Mouse (Mus musculus) large intestine, adult 2 months (tissue): ENCODE data around the gene Olfr1143. TPM values are rescaled to one million over a fixed set of nuclear protein-coding genes. Genes with fewer than 3 reads are reported as not detected.

Experiments used
- DNase-seq: peaks from one replicate; pipeline ENCODE4 v3.0.0-alpha.2; 2012; ENCODE audit warnings: low read depth, low spot score
- WGBS: fragments of 180-500 bp; shearing (Covaris S2); methylation state at CpG from one replicate; pipeline ENCODE4 v1.1.7; 2018; 5-methylcytosine and 5-hydroxymethylcytosine counted together
- polyA plus RNA-seq: library from polyadenylated mRNA; depleted of rRNA; stranded (reverse); fragments of >200 nt; gene quantifications from 2 replicates; pipeline ENCODE4 v1.2.3, GENCODE M21; 2012; rRNA removed

Olfr1143 gene
- not detected in 2 replicates for polyA plus RNA-seq

GRCm38 (mm10) chr2:87800292-87800691, at the start of gene Olfr1143:
Olfr1143 (plus strand) TSS chr2:87800592.
- DNase-seq, result no peak

DNA sequence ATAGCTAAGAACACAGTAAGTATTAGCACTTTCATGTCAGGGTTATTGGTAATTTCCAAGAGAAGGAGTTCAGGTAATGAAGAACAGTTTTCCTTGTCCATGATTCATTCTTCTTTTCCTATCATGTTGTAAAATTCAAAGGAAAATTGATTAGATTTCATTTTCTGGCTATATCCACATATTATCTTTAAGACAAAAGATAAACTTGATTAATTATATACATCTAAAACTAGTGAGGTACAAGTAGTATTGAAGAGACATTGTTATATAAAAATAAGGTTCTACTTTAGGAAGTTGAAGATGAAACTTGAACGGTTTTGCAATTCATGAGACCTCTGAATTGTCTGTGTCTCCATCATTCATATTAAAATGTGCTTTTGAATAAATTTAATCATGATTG, 46.5 kb upstream of the Olfr1143 start, which contains the start of gene Olfr1141:
TSS of gene Olfr1141 (minus strand) at position 101 of the 400 bp plus-strand sequence.
- no peak for DNase-seq
- 68% methylated on average over 1 of the region's 1 CpGs for WGBS

- 36% methylated on average over 1 of the region's 1 CpGs for WGBS
Measured at GRCm38 (mm10) chr2:87776143-87776542, 24.2 kb upstream of the Olfr1143 start.

GRCm38 (mm10) chr2:87779183-87779582, 21.2 kb upstream of the Olfr1143 start, which contains the start of gene Olfr152:
Olfr152 (plus strand) TSS chr2:87779483.
- 66% methylated on average over 4 of the region's 4 CpGs for WGBS
- no peak for DNase-seq

More at GRCm38 (mm10) chr2:87776143-87776542, 24.2 kb upstream of the Olfr1143 start:
- DNase-seq, result no peak

DNA sequence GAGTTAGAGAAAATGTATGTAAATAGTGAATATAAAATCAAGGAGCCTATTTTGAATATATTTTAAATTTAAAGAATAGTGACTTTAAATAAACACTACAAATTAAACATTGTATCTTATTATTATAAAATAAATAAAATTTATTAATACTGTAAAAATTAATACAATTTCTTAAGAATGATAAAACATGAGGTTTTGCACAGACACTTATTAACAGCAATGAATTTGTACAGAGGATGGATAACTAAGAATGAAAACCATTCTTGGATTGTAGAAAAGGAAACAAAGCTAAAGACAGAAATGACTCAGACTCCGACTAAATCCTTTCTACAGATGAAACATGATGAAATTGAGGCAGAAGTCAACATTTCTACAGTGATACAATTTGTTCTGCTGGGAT, 9.1 kb downstream of the Olfr1143 start, which contains the start of gene Olfr1145:
TSS of gene Olfr1145 (plus strand) at position 301 of the 400 bp plus-strand sequence.
- DNase-seq, result no peak
- 59% methylated on average over 1 of the region's 1 CpGs for WGBS

- no peak for DNase-seq
Measured at GRCm38 (mm10) chr2:87830233-87830632, 29.8 kb downstream of the Olfr1143 start, which contains the start of gene Olfr1148. Olfr1148 (plus strand) TSS chr2:87830533.

GRCm38 (mm10) chr2:87843693-87844092, 43.3 kb downstream of the Olfr1143 start, which contains the start of gene Olfr1150-ps1:
Olfr1150-ps1 (plus strand) TSS chr2:87843993.
- WGBS, result 70% methylated on average over 1 of the region's 1 CpGs

More at GRCm38 (mm10) chr2:87830233-87830632, 29.8 kb downstream of the Olfr1143 start, which contains the start of gene Olfr1148:
- WGBS, result 89% methylated on average over 1 of the region's 1 CpGs

More at GRCm38 (mm10) chr2:87843693-87844092, 43.3 kb downstream of the Olfr1143 start, which contains the start of gene Olfr1150-ps1:
- DNase-seq, result no peak

Other genes starting within 250 kb of the Olfr1143 start
- not detected in 2 replicates for gene Olfr1129, start 226.7 kb upstream of the Olfr1143 start, polyA plus RNA-seq
- gene Olfr1130, start 194.4 kb upstream of the Olfr1143 start, polyA plus RNA-seq, result not detected in 2 replicates
- gene Olfr1131, start 173.5 kb upstream of the Olfr1143 start, polyA plus RNA-seq, result not detected in 2 replicates
- not detected in 2 replicates for gene Olfr1132, start 163.1 kb upstream of the Olfr1143 start, polyA plus RNA-seq
- not detected in 2 replicates for gene Olfr1133, start 153.2 kb upstream of the Olfr1143 start, polyA plus RNA-seq
- not detected in 2 replicates for gene Olfr1134, start 142.1 kb upstream of the Olfr1143 start, polyA plus RNA-seq
- not detected in 2 replicates for gene Olfr1135, start 126.9 kb upstream of the Olfr1143 start, polyA plus RNA-seq
- not detected in 2 replicates for gene Olfr1136, start 106.6 kb upstream of the Olfr1143 start, polyA plus RNA-seq
- not detected in 2 replicates for gene Olfr1137, start 87.4 kb upstream of the Olfr1143 start, polyA plus RNA-seq
- gene Olfr1138, start 60.6 kb upstream of the Olfr1143 start, polyA plus RNA-seq, result not detected in 2 replicates
- not detected in 2 replicates for gene Olfr1140, start 56.8 kb upstream of the Olfr1143 start, polyA plus RNA-seq
- gene Olfr1141, start 46.6 kb upstream of the Olfr1143 start, polyA plus RNA-seq, result not detected in 2 replicates
- not detected in 2 replicates for gene Olfr152, start 21.1 kb upstream of the Olfr1143 start, polyA plus RNA-seq
- not detected in 2 replicates for gene Olfr1145, start 9.2 kb downstream of the Olfr1143 start, polyA plus RNA-seq
- not detected in 2 replicates for gene Olfr1148, start 29.9 kb downstream of the Olfr1143 start, polyA plus RNA-seq
- not detected in 2 replicates for gene Olfr1150-ps1, start 43.4 kb downstream of the Olfr1143 start, polyA plus RNA-seq
- not detected in 2 replicates for gene Olfr1151, start 55.3 kb downstream of the Olfr1143 start, polyA plus RNA-seq
- gene Olfr1152, start 65.9 kb downstream of the Olfr1143 start, polyA plus RNA-seq, result not detected in 2 replicates
- not detected in 2 replicates for gene Olfr1153, start 94.4 kb downstream of the Olfr1143 start, polyA plus RNA-seq
- not detected in 2 replicates for gene Olfr1154, start 104.6 kb downstream of the Olfr1143 start, polyA plus RNA-seq
- gene Olfr1155, start 144.5 kb downstream of the Olfr1143 start, polyA plus RNA-seq, result not detected in 2 replicates
- gene Olfr1156, start 152.5 kb downstream of the Olfr1143 start, polyA plus RNA-seq, result not detected in 2 replicates
- not detected in 2 replicates for gene Olfr1157, start 167.7 kb downstream of the Olfr1143 start, polyA plus RNA-seq
- gene Olfr74, start 174.1 kb downstream of the Olfr1143 start, polyA plus RNA-seq, result not detected in 2 replicates
- not detected in 2 replicates for gene Olfr1158, start 189.5 kb downstream of the Olfr1143 start, polyA plus RNA-seq
- not detected in 2 replicates for gene Olfr1160, start 207.7 kb downstream of the Olfr1143 start, polyA plus RNA-seq
- gene Olfr1161, start 222.2 kb downstream of the Olfr1143 start, polyA plus RNA-seq, result not detected in 2 replicates
- not detected in 2 replicates for gene Olfr73, start 237.1 kb downstream of the Olfr1143 start, polyA plus RNA-seq